Mouse (Mus musculus): Measurements from ENCODE around the gene Skint2.

The Skint2 gene

GRCm38 (mm10) chr4:112556894-112557293, at the start of gene Skint2:
Gene Skint2, plus strand, starts transcription at chr4:112557194.
- no peak for ATAC-seq (ENCODE audit: low TSS enrichment)

Data from frontal cortex, adult (tissue).